Mouse (Mus musculus) midbrain, embryonic 12.5 days (tissue): ENCODE measurements around the gene Large2. TPM values are rescaled to one million over a fixed set of nuclear protein-coding genes. Genes with fewer than 3 reads are reported as not detected.
A peak's percentile ranks its signal among the peaks of the same experiment; 100 is the strongest.

Experiments
- ATAC-seq: fragments of 200-750 bp; cut with Nextera tagmentation; 2 replicates; pipeline ENCODE4 v1.8.0; 2017; ENCODE audit warnings: low read depth, moderate TSS enrichment, moderate library complexity; ENCODE audit not compliant: low FRiP score
- H3K27ac ChIP-seq: fragments of 300-500 bp; sonication (generic); replicated peaks from 2 replicates; pipeline ENCODE4 v1.5.1; 2016; ENCODE audit warnings: mild to moderate bottlenecking
- H3K27me3 ChIP-seq: fragments of 300-500 bp; sonication (generic); 2 replicates; pipeline ENCODE4 v1.6.1; 2016; ENCODE audit warnings: mild to moderate bottlenecking
- H3K36me3 ChIP-seq: fragments of 300-500 bp; sonication (generic); 2 replicates; pipeline ENCODE4 v1.6.1; 2016
- H3K4me1 ChIP-seq: fragments of 300-500 bp; sonication (generic); 2 replicates; pipeline ENCODE4 v1.6.1; 2016
- H3K4me2 ChIP-seq: fragments of 300-500 bp; sonication (generic); replicated peaks from 2 replicates; pipeline ENCODE4 v1.6.1; 2016; ENCODE audit warnings: mild to moderate bottlenecking, moderate library complexity
- H3K4me3 ChIP-seq: fragments of 300-500 bp; sonication (generic); 2 replicates; pipeline ENCODE4 v1.5.1; 2016; ENCODE audit warnings: mild to moderate bottlenecking
- H3K9ac ChIP-seq: fragments of 300-500 bp; sonication (generic); replicated peaks from 2 replicates; pipeline ENCODE4 v1.6.1; 2016; ENCODE audit warnings: mild to moderate bottlenecking, moderate library complexity
- H3K9me3 ChIP-seq: fragments of 300-500 bp; sonication (generic); 2 replicates; pipeline ENCODE4 v1.6.1; 2016; ENCODE audit warnings: mild to moderate bottlenecking
- WGBS: fragments of 180-500 bp; shearing (Covaris S2); methylation state at CpG from one replicate; pipeline ENCODE4 v1.1.7; 2016; 5-methylcytosine and 5-hydroxymethylcytosine counted together
- polyA plus RNA-seq: library from polyadenylated mRNA; unstranded; fragments of >200 nt; fragmentation: Nextera tagmentation; extraction: Ambion mirVana; gene quantifications from 2 replicates; pipeline ENCODE4 v1.2.1, GENCODE M21; 2016

Gene Large2
- 4.7 and 7.4 TPM in 2 replicates for polyA plus RNA-seq

GRCm38 (mm10) chr2:92374514-92374913 is at the start of gene Large2, which contains the start of gene Pex16:
Gene Large2 (minus strand): TSS chr2:92374869.
Gene Pex16 (plus strand): TSS chr2:92374676.
- Histone ChIP-seq H3K36me3 (peaks cover 22% of the 10 kb centered on the region), H3K4me2 (peak within 1 kb of the TSS; percentile 95), H3K4me1 (peaks cover 59% of the 10 kb centered on the region), H3K9ac (peak within 1 kb of the TSS; percentile 74), H3K9me3 (no peaks in the 10 kb centered on the region), H3K27me3 (peaks cover 18% of the 10 kb centered on the region), H3K4me3 (peak within 1 kb of the TSS; percentile 75), H3K27ac (peak within 1 kb of the TSS; percentile 83)
- ATAC-seq = no peak
- WGBS = 6% methylated on average over 16 of the region's 16 CpGs

- Histone ChIP-seq H3K36me3 (peaks cover 51% of the 10 kb centered on the region), H3K4me2 (0 out of 2 replicates have a peak overlapping the region, but pooled peaks have one; percentile 21), H3K4me1 (peaks cover 49% of the 10 kb centered on the region), H3K9ac (peak overlapping the region; percentile 20; the same call in 1 of the 2 replicates), H3K4me3 (no peak overlapping the region), H3K27me3 (no peaks in the 10 kb centered on the region), H3K9me3 (no peaks in the 10 kb centered on the region), H3K27ac (peak overlapping the region; percentile 86)
- WGBS = 66% methylated on average over 9 of the region's 9 CpGs
- ATAC-seq = peak; percentile 28; the same call in 1 of the 2 replicates
Measured at GRCm38 (mm10) chr2:92423702-92424461, 49.2 kb upstream of the Large2 start.

- WGBS = 90% methylated on average over 9 of the region's 9 CpGs
- ATAC-seq = no peak
- Histone ChIP-seq H3K4me2 (no peak overlapping the region), H3K9me3 (no peaks in the 10 kb centered on the region), H3K27me3 (no peaks in the 10 kb centered on the region), H3K4me1 (peaks cover 45% of the 10 kb centered on the region), H3K36me3 (peaks cover 57% of the 10 kb centered on the region), H3K27ac (no peak overlapping the region), H3K9ac (0 out of 2 replicates have a peak overlapping the region, but pooled peaks have one; percentile 20), H3K4me3 (no peak overlapping the region)
Measured at GRCm38 (mm10) chr2:92423156-92423555, 48.5 kb upstream of the Large2 start.

- no peak overlapping the region for H3K4me3 ChIP-seq
- no peak overlapping the region for H3K9ac ChIP-seq
- no peaks in the 10 kb centered on the region for H3K27me3 ChIP-seq
- H3K9me3 ChIP-seq = no peaks in the 10 kb centered on the region
- H3K4me1 ChIP-seq = peaks cover 39% of the 10 kb centered on the region
- WGBS = 82% methylated on average over 10 of the region's 10 CpGs
- no peak for ATAC-seq
- H3K27ac ChIP-seq = no peak overlapping the region
- peaks cover 62% of the 10 kb centered on the region for H3K36me3 ChIP-seq
- H3K4me2 ChIP-seq = no peak overlapping the region
Measured at GRCm38 (mm10) chr2:92422388-92423135, 47.9 kb upstream of the Large2 start.

GRCm38 (mm10) chr2:92421723-92422387 is 47.2 kb upstream of the Large2 start:
- no peak for ATAC-seq
- Histone ChIP-seq H3K4me3 (no peak overlapping the region), H3K9ac (no peak overlapping the region), H3K9me3 (no peaks in the 10 kb centered on the region), H3K4me1 (peaks cover 35% of the 10 kb centered on the region), H3K27ac (no peak overlapping the region), H3K4me2 (no peak overlapping the region), H3K36me3 (peaks cover 70% of the 10 kb centered on the region), H3K27me3 (no peaks in the 10 kb centered on the region)
- WGBS = 91% methylated on average over 7 of the region's 7 CpGs

DNA sequence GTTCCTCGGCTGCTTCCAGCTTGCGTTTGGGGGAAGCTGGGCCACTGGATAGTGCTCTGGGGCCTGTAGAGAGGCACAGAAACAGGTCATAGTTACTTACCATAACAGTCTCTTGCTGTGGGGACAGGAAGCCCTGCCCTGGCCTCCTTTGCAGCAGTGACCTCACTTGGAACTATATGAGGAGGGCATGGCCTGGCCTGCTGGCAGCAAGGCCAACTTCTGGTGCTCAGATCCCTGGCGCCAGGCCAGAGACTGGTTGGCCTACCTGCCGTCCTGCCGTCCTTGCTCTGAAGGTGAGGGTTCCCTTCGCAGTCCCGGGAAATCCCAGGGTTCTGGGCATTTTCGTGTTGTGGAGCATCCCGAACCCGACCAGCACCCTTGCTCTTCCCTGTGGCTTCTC is 37.0 kb upstream of the Large2 start:
- no peaks in the 10 kb centered on the region for H3K9me3 ChIP-seq
- no peak overlapping the region for H3K4me3 ChIP-seq
- H3K36me3 ChIP-seq = peaks cover 93% of the 10 kb centered on the region
- WGBS = 93% methylated on average over 10 of the region's 10 CpGs
- no peaks in the 10 kb centered on the region for H3K4me1 ChIP-seq
- no peak for ATAC-seq
- H3K9ac ChIP-seq = no peak overlapping the region
- no peak overlapping the region for H3K27ac ChIP-seq
- no peaks in the 10 kb centered on the region for H3K27me3 ChIP-seq
- no peak overlapping the region for H3K4me2 ChIP-seq

GRCm38 (mm10) chr2:92408309-92409045 is 33.8 kb upstream of the Large2 start:
- H3K36me3 ChIP-seq = peaks cover 90% of the 10 kb centered on the region
- H3K27me3 ChIP-seq = no peaks in the 10 kb centered on the region
- no peak overlapping the region for H3K27ac ChIP-seq
- no peak overlapping the region for H3K4me2 ChIP-seq
- H3K9me3 ChIP-seq = no peaks in the 10 kb centered on the region
- no peak overlapping the region for H3K9ac ChIP-seq
- ATAC-seq = no peak
- H3K4me3 ChIP-seq = no peak overlapping the region
- H3K4me1 ChIP-seq = peaks cover 6% of the 10 kb centered on the region; the same call in 1 of the 2 replicates
- 88% methylated on average over 18 of the region's 18 CpGs for WGBS

DNA sequence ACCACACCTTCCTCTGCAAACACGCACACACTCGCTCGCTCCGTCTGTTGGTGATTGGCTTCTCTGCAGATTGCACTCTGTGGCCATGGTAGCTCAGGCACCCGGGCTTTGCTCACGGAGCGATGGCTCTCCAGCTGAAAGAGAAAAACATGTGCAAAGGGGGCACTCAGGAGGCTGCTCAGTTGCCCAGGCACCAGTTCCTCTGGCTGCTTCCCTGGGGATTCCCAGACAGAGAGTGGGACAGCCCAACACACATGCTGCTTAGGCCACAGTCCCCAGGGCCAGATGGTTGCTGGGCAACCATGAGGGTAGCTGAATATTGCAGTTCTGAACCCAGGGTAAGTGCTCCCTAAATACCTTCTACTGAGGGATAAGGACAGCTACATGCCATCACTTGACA is 31.0 kb upstream of the Large2 start:
- Histone ChIP-seq H3K9me3 (no peaks in the 10 kb centered on the region), H3K4me2 (no peak overlapping the region), H3K36me3 (peaks cover 63% of the 10 kb centered on the region), H3K9ac (no peak overlapping the region), H3K4me1 (peaks cover 16% of the 10 kb centered on the region; the same call in 1 of the 2 replicates), H3K4me3 (no peak overlapping the region), H3K27ac (peak overlapping the region; percentile 22; the same call in 1 of the 2 replicates), H3K27me3 (no peaks in the 10 kb centered on the region)
- 0 out of 2 replicates have a peak, but pooled peaks have one; percentile 32 for ATAC-seq
- 86% methylated on average over 7 of the region's 7 CpGs for WGBS

- no peak overlapping the region for H3K4me3 ChIP-seq
- no peak for ATAC-seq
- peaks cover 54% of the 10 kb centered on the region for H3K36me3 ChIP-seq
- H3K9ac ChIP-seq = no peak overlapping the region
- H3K4me1 ChIP-seq = peaks cover 24% of the 10 kb centered on the region; the same call in 1 of the 2 replicates
- no peak overlapping the region for H3K4me2 ChIP-seq
- 88% methylated on average over 6 of the region's 6 CpGs for WGBS
- no peaks in the 10 kb centered on the region for H3K9me3 ChIP-seq
- no peaks in the 10 kb centered on the region; the same call in 1 of the 2 replicates for H3K27me3 ChIP-seq
- 0 out of 2 replicates have a peak overlapping the region, but pooled peaks have one; percentile 11 for H3K27ac ChIP-seq
Measured at GRCm38 (mm10) chr2:92404737-92405136, 30.1 kb upstream of the Large2 start.

DNA sequence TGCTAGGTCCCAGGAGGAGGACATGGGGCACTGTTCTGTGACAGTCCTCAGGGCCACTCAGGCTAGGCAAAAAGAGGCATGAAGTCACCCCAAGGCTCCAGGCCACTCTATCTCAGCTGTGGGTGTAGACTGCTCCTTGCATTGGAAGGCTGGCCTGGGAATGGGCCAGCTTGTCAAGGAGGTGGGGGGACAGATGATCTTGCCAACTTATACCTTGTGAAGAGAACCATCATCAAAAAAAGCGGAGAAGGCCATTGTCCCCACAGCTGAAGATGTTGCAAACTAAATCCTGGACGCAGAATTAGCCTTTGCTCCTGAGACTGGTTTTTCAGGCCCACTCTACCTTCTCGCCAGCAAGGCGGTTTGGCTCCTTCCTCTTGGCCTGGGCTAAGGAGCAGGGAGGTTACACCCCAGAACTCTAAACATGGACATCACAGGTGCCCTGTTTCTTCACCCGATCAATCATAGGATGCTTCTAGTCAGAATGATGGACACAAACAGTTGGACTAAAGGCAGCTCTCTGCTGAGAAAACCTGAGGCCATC is 29.2 kb upstream of the Large2 start:
- H3K4me3 ChIP-seq = no peak overlapping the region

More for the DNA sequence above, 29.2 kb upstream of the Large2 start:
- Histone ChIP-seq H3K27me3 (no peaks in the 10 kb centered on the region; the same call in 1 of the 2 replicates), H3K9ac (no peak overlapping the region), H3K36me3 (peaks cover 45% of the 10 kb centered on the region), H3K27ac (no peak overlapping the region), H3K9me3 (no peaks in the 10 kb centered on the region), H3K4me1 (peaks cover 29% of the 10 kb centered on the region; the same call in 1 of the 2 replicates), H3K4me2 (no peak overlapping the region)
- WGBS = 93% methylated on average over 5 of the region's 5 CpGs
- no peak for ATAC-seq
